Mouse (Mus musculus) urinary bladder, postnatal 10 days (tissue): ENCODE results near the gene Gimap8.

Source experiments
- DNase-seq: peaks from one replicate; pipeline ENCODE4 v3.0.0; 2022; ENCODE audit warnings: low spot score

Gene Gimap8

GRCm38 (mm10) chr6:48638553-48638952 is 8.5 kb upstream of the Gimap8 start:
- DNase-seq, result no peak

- no peak for DNase-seq
These were observed 5.6 kb upstream of the Gimap8 start for GRCm38 (mm10) chr6:48641391-48641790.

- DNase-seq, result no peak
These were observed 4.2 kb upstream of the Gimap8 start for GRCm38 (mm10) chr6:48642764-48643292.

GRCm38 (mm10) chr6:48645660-48646308 is 1.2 kb upstream of the Gimap8 start:
- no peak for DNase-seq

GRCm38 (mm10) chr6:48646309-48646690 is 734 bp upstream of the Gimap8 start:
- DNase-seq, result no peak

- DNase-seq, result no peak
These were observed 577 bp downstream of the Gimap8 start for GRCm38 (mm10) chr6:48647611-48648010.

GRCm38 (mm10) chr6:48648779-48649178 is 1.7 kb downstream of the Gimap8 start:
- DNase-seq, result no peak

- no peak for DNase-seq
These were observed 3.0 kb downstream of the Gimap8 start for GRCm38 (mm10) chr6:48650041-48650440.

- DNase-seq, result no peak
These were observed 11.7 kb downstream of the Gimap8 start for GRCm38 (mm10) chr6:48658721-48659120.

GRCm38 (mm10) chr6:48664750-48665149 is 17.7 kb downstream of the Gimap8 start:
- DNase-seq, result no peak

- DNase-seq, result no peak
These were observed 18.4 kb downstream of the Gimap8 start for GRCm38 (mm10) chr6:48665471-48665870.

- no peak for DNase-seq
These were observed 19.1 kb downstream of the Gimap8 start for GRCm38 (mm10) chr6:48666159-48666586.

- no peak for DNase-seq
These were observed 21.0 kb downstream of the Gimap8 start for GRCm38 (mm10) chr6:48668022-48668421.

GRCm38 (mm10) chr6:48669446-48669969 is 22.5 kb downstream of the Gimap8 start:
- DNase-seq, result no peak

- no peak for DNase-seq
These were observed 27.4 kb downstream of the Gimap8 start for GRCm38 (mm10) chr6:48674291-48675058.

GRCm38 (mm10) chr6:48675400-48675930 is 28.4 kb downstream of the Gimap8 start:
- DNase-seq, result no peak

GRCm38 (mm10) chr6:48675931-48676859 is 29.2 kb downstream of the Gimap8 start, which contains the start of gene Gimap9:
TSS of gene Gimap9 (plus strand) at chr6:48676129.
- no peak for DNase-seq

GRCm38 (mm10) chr6:48676860-48677415 is 29.9 kb downstream of the Gimap8 start:
- DNase-seq, result no peak

GRCm38 (mm10) chr6:48677492-48678345 is 30.7 kb downstream of the Gimap8 start:
- DNase-seq, result no peak

- DNase-seq, result no peak
These were observed 31.4 kb downstream of the Gimap8 start for GRCm38 (mm10) chr6:48678391-48678790.
